Mouse (Mus musculus): ENCODE results near the gene Lipi.

Gene Lipi

DNA sequence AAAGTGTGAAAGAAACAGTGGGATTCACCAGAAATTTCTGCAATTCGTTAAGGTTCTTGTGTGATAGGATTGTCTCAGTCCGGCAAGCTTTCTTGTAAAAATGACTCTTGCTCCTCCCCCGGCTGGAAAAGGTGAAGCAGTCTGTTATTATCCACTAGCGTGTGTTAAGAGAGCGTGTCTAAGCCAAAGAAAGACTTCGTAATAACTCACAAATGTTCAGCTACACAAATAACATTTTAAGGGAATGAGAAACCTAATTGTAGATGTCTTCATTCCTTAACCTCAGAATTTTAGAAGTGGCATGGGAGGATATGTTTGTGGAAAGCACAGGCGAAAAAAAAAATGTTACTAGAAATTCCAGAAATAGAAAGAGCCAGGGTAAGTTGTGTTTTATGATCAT lies at the start of gene Lipi:
TSS of gene Lipi (minus strand) at position 101 of the 400 bp plus-strand sequence.
- no peak for DNase-seq (ENCODE audit: low spot score in 2 of 2)

DNA sequence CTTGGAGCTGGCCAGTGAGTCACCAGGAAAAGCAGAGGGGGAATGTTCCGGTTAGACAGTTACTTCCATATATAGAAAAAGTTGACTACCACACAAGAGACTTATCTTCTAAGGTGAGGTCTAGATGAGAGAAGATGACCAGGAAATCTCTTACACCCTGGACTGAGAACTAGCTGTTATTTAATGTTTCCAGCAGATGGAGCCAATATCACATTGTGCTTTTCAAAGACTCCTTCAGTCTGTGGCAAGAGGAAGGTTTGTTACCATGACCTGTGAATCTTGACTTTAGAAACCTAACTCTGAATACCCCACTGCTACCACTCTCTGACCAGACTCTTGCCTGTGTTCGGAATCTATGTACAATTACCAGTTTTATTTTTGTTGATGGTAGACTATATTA lies 42.0 kb upstream of the Lipi start:
- DNase-seq (ENCODE audit: low spot score in 2 of 2): no peak

DNA sequence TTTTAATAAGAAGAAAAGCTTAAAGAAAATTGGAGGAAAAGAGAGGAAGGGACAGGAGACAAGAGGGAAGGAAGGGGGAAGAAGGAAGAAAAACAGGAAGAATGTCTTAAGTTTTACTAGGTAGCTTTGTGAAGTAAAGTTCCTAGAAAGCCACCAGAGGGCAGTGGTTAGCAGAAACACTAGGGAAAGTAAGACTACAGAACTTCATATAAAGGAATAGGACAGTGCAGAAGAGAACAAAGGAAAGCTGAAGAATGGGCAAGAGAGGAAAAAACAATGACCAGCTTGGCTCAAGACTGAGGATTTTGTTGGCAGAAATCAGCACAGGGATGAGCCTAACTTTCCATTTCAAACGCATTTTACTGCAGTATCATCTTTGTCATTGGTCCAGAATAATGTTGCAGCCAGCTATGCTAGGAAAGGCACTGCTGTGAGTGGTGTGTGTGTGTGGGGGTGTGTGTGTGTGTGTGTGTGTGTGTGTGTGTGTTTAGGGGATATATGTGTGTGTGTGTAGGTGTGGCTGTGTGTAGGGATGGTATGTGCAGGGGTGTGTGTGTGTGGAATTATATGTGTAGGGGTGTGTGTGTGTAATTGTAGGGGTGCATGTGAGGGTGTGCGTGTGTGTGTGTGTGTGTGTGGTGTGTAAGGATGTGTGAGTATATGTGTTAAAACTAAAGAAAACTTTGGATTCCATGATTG lies 31.9 kb upstream of the Lipi start:
- no peak for DNase-seq (ENCODE audit: low spot score in 2 of 2)

DNA sequence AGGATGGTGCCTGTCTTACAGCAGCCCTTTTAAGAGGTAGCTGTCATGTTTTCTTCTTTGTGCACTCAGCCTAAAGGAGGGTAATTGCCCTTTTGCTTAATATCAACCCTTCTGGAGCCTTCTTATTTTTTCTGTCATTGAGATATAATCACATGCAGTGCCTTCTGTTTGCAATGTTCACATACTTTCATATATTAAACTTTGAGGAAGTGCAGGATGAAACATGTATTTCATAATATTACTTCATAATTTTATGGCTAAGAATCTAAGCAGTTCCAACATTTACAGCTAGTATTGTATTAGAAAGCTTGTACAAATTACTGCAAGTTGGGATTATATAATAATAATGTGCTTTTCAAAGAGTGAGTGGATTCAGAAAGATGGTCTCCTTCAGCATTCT lies 26.7 kb upstream of the Lipi start:
- no peak for DNase-seq (ENCODE audit: low spot score in 2 of 2)

DNA sequence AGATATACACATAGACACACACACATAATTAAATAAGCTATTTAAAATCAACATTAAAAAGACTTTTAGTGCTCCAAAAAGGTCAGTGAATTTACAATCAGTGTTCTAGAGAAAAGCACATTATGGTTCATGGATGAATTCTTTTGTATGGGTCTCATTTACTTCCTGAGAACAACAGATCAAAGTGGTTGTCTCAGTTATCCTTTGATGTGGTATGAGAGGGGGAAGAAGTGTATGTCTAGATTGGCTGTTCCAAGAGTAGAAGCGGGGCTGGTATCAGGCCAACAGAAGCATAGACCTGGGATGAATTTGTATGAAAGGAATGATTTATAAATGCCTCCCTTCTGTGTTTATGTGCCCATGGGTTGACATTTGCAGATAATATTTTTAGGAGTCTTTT lies 20.6 kb upstream of the Lipi start:
- DNase-seq (ENCODE audit: low spot score in 2 of 2): no peak

DNA sequence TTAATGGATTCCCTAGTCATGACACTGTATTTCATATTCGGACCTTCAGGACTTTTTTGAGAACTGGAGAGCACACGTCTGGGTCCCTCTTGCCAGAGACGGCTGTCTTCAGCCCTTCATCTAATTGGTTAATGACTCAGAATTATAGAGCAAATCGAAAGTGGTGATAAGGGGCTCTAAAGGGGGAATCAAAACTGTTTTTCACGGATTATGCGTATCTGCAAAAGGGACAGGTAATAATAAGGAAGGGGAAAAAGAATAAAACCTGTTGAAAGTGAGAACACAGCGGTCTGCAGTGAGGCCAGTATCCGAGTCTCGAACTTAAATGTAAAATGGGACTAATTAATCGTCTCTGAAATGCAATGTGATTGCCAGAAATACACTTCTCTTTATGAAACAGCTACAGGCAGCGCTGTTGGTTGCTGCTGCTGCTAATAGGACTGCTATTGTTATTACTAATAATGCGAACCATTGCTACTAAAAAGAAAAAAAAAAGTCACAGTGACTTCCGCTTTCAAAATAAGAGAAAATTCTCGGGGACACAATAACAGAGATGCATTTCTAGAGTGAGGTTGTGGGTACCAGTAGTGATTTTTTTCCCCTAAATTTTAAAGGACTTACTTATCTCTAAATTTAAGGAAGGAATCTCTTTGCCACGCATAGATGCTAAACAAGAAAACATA lies 7.8 kb upstream of the Lipi start:
- no peak for DNase-seq (ENCODE audit: low spot score in 2 of 2)

DNA sequence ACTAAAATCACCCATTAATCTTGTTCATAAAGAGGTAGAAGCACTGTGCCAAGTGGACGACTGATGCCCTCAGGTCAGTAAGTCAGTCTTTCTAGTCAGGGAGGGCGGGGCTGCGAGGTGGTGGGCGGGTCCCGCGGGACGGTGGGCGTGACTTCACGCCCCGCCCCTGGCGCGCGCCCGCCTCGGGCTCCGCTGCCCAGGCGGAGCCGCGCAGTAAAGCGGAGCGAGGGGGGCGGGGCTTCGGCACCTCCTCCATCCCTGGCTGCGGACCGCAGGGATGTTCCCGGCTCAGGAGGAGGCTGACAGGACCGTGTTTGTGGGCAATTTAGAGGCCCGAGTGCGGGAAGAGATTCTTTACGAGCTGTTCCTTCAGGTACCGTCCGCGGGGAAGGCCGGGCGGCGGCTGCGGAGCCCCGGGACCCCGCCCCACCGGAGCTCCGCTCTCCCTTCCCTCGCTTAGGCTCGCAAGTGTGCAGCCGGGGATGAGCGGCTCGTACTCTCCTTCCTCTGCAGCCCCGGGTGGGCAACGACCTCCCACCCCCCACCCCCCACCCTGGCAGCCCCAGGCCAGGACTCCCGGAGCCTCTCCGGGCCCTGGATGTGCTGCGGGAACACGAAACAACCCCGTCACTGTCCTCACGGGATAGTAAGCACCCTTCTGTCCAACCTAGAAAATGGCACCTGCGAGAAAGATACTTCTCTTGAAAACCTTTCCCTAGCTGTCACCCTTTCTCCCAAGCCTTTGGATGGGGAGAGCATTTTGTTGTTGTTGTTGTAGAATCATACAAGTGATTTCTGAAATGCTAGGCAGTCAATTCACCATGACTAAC lies 7.0 kb upstream of the Lipi start, which contains the start of gene Rbm11:
TSS of gene Rbm11 (plus strand) at position 174 of the 830 bp plus-strand sequence.
- peak; percentile 52 to 57 for DNase-seq (ENCODE audit: low spot score in 2 of 2)

DNA sequence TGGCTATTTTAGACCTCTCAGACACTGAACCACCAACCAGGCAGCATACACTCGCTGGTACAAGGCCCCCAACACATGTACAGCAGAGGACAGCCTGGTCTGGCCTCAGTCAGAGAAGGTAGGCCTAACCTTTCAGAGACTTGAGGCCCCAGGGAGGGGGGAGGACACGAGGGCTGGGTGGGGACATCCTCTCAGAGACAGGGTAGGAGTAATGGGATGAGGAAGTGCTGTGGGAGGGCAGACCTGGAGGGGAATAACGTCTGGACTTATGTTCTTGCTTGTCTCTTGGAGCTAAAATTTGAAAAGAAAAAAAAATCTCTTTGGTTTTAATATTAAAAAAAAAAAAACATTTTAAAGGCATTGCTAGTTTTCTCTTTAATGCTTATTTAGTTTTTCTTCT lies 605 bp upstream of the Lipi start:
- DNase-seq (ENCODE audit: low spot score in 2 of 2): no peak

DNA sequence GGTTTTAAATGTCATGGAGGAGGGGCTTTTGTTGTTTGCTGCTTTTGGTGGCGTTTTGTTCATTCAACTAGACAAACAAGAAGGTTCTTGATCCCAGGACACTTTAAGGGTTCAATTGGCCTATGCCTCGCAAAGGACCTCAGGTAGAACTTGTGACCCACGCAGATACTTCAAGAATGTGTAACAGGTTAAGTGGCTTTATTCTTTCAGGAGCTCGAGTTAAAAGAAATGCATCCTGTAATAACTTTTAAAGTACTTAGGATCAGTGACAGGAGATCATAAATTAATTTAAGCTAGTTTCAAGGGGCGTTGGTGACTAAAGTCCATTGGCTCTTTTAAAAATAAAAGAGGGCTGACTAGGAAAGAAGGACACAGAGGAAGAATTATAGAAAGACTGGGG lies 3.6 kb downstream of the Lipi start:
- DNase-seq (ENCODE audit: low spot score in 2 of 2): no peak

DNA sequence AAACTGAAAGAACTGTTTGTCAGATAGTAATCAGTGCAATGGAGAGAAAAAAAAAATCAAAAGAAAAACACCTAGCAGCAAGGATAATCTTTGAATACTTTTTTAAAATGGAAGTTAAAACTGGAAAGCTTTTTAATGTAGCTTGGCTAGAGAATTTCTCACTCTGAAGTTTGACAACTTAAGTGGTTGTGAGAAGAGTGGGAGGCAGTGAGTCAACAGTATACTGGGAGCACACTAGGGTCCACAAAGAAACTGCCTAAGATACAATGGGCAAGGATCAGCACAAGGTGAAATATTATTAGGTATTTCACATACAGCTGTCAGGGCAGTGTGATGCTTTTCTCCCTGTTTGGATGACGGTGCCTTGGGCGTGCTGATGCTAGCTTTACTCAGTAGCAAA lies 23.0 kb downstream of the Lipi start:
- DNase-seq (ENCODE audit: low spot score in 2 of 2): no peak

DNA sequence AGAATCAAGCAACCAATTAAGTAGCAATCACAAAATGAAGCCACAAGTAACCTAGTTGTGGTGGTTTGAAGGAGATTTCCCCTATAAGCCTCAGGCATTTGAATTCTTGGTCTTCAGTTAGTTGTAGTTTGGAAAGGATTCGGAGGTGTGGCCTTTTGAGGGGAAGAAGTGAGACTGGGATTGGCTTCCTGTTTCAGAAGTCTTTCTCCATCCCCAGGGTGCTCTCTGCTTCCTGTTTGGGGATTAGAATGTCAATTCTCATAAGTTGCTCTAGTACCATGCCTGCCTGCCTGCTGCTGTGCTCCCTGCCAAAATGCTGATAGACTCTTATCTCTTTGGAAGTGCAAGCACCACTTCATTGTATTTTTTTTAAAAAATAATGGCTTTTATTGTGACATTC lies 40.6 kb downstream of the Lipi start:
- DNase-seq (ENCODE audit: low spot score in 2 of 2): no peak

DNA sequence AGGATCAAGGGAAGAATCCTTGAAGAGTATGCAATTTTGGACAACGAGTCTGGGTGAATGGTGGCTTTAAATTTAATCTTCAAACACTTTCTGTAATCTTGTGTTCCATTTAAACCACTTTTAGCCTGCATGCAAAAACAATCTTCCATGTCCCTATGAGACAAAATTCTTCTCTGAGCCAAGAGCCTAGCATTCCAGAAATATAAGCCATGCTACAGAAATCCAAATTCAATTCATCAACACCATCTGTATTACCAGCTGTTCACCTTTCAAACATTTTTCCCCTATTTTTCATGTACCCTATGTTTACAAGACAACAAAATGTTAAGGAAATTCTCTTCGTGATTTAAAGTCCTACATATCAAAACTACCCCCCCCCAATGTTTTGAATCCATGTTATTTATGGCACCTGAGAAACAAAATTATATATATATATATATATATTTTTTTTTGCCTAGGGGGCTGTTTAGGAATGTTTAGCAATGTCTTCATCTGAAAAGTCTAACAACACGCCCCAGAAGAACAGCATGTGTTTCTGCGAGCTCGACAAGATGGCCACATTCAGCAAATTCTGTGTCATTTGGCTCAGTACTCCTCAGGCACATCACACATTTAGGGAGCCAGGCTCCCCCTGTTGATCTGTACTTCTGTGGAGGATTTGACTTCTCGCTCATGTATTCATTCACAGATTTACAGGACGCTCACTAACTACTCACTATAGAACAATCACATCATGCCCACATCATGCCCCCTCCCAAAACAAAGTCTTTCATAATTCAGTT lies 47.9 kb downstream of the Lipi start:
- no peak for DNase-seq (ENCODE audit: low spot score in 2 of 2)

DNA sequence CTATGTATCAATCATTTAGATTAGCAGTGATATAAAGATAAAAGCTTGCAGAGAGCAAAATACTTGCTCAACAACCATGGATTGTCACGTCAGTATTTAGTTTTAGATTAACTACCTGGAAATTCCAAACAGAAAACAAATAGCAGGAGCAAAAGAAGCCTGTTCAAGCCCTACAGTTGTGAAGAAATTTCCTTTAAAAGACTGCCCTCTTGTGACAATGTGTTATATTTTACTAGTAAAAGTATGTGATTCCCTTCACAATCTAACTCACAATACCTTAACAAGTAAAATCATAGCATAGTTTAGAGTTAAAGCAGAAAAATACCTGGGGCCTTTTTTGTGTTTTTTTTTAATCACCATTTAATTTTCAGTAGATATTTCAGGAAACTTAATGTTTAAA lies 54.2 kb downstream of the Lipi start:
- no peak for DNase-seq (ENCODE audit: low spot score in 2 of 2)

DNA sequence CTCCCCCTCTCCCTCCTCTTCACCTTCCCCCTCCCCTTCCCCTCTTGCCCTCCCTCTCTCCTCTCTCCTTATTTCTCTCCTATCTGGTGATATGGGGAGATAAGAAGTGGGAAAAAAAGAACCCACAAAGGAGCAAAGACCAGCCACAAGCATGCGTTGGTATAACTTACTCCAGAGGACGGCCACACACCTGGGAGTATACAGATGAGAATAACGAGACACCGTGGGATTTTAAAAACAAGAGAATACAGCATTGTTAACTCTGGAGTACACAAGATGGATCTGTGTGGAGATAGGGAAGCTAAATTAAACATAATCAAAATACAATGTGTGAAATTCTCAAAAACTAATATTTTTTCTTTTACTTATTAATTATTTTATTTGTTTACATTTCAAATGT lies 89.3 kb downstream of the Lipi start:
- no peak for DNase-seq (ENCODE audit: low spot score in 2 of 2)

Data from frontal cortex, postnatal 25 days (tissue).